Mouse (Mus musculus) embryonic facial prominence, embryonic 15.5 days (tissue): ENCODE data around the gene Nup188. TPM values are rescaled to one million over a fixed set of nuclear protein-coding genes. Genes with fewer than 3 reads are reported as not detected.
A peak's percentile ranks its signal among the peaks of the same experiment; 100 is the strongest.

ENCODE experiments used
- ATAC-seq: fragments of 200-750 bp; cut with Nextera tagmentation; 2 replicates; pipeline ENCODE4 v1.8.0; 2017; ENCODE audit warnings: low read depth, moderate TSS enrichment; ENCODE audit not compliant: insufficient number of reproducible peaks, low FRiP score, low TSS enrichment
- H3K27ac ChIP-seq: fragments of 300-500 bp; sonication (generic); replicated peaks from 2 replicates; pipeline ENCODE4 v1.5.1; 2015; ENCODE audit warnings: mild to moderate bottlenecking, inconsistent platforms
- H3K27me3 ChIP-seq: fragments of 300-500 bp; sonication (generic); 2 replicates; pipeline ENCODE4 v1.6.1; 2015; ENCODE audit warnings: inconsistent platforms
- H3K36me3 ChIP-seq: fragments of 300-500 bp; sonication (generic); 2 replicates; pipeline ENCODE4 v1.6.1; 2015; ENCODE audit warnings: mild to moderate bottlenecking, inconsistent platforms
- H3K4me1 ChIP-seq: fragments of 300-500 bp; sonication (generic); 2 replicates; pipeline ENCODE4 v1.6.1; 2015; ENCODE audit warnings: inconsistent platforms
- H3K4me2 ChIP-seq: fragments of 300-500 bp; sonication (generic); replicated peaks from 2 replicates; pipeline ENCODE4 v1.6.1; 2015; ENCODE audit warnings: mild to moderate bottlenecking, inconsistent platforms
- H3K4me3 ChIP-seq: fragments of 300-500 bp; sonication (generic); replicated peaks from 2 replicates; pipeline ENCODE4 v1.5.1; 2015; ENCODE audit warnings: mild to moderate bottlenecking, inconsistent platforms
- H3K9ac ChIP-seq: fragments of 300-500 bp; sonication (generic); 2 replicates; pipeline ENCODE4 v1.6.1; 2015; ENCODE audit warnings: inconsistent platforms
- H3K9me3 ChIP-seq: fragments of 300-500 bp; sonication (generic); replicated peaks from 2 replicates; pipeline ENCODE4 v1.6.1; 2016; ENCODE audit warnings: inconsistent platforms
- WGBS: fragments of 180-500 bp; shearing (Covaris S2); methylation state at CpG from one replicate; pipeline ENCODE4 v1.1.7; 2015; 5-methylcytosine and 5-hydroxymethylcytosine counted together
- polyA plus RNA-seq: library from polyadenylated mRNA; unstranded; fragments of >200 nt; fragmentation: Nextera tagmentation; extraction: Ambion mirVana; gene quantifications from 2 replicates; pipeline ENCODE4 v1.2.1, GENCODE M21; 2015

Nup188 gene
- polyA plus RNA-seq, 1 experiment from 2014 or later, result 34.3 TPM

GRCm38 (mm10) chr2:30336174-30336915, 50.1 kb downstream of the Nup188 start:
- Histone ChIP-seq H3K27ac (no peak overlapping the region), H3K4me2 (no peak overlapping the region), H3K9ac (no peak overlapping the region), H3K9me3 (no peaks in the 10 kb centered on the region), H3K27me3 (no peaks in the 10 kb centered on the region), H3K4me1 (no peaks in the 10 kb centered on the region), H3K36me3 (peaks cover 97% of the 10 kb centered on the region), H3K4me3 (no peak overlapping the region)
- ATAC-seq, result no peak
- 81% methylated on average over 16 of the region's 16 CpGs for WGBS

GRCm38 (mm10) chr2:30337179-30337578, 51.0 kb downstream of the Nup188 start:
- WGBS, result 87% methylated on average over 12 of the region's 12 CpGs
- Histone ChIP-seq H3K27ac (no peak overlapping the region), H3K4me2 (no peak overlapping the region), H3K4me1 (no peaks in the 10 kb centered on the region), H3K9ac (no peak overlapping the region), H3K36me3 (peaks cover 97% of the 10 kb centered on the region), H3K27me3 (no peaks in the 10 kb centered on the region), H3K4me3 (no peak overlapping the region), H3K9me3 (no peaks in the 10 kb centered on the region)
- no peak for ATAC-seq

GRCm38 (mm10) chr2:30342061-30342460, 55.9 kb downstream of the Nup188 start:
- Histone ChIP-seq H3K4me1 (no peaks in the 10 kb centered on the region), H3K4me2 (no peak overlapping the region), H3K9ac (no peak overlapping the region), H3K36me3 (peaks cover 97% of the 10 kb centered on the region), H3K9me3 (no peaks in the 10 kb centered on the region), H3K27ac (no peak overlapping the region), H3K27me3 (no peaks in the 10 kb centered on the region), H3K4me3 (no peak overlapping the region)
- WGBS, result 99% methylated on average over 3 of the region's 3 CpGs
- no peak for ATAC-seq

- 96% methylated on average over 7 of the region's 7 CpGs for WGBS
These were observed 56.3 kb downstream of the Nup188 start for GRCm38 (mm10) chr2:30342544-30342943.

GRCm38 (mm10) chr2:30343601-30344137, 57.5 kb downstream of the Nup188 start:
- Histone ChIP-seq H3K27ac (peak overlapping the region; percentile 39; the same call in 1 of the 2 replicates), H3K4me2 (no peak overlapping the region), H3K9me3 (no peaks in the 10 kb centered on the region), H3K36me3 (peaks cover 98% of the 10 kb centered on the region), H3K9ac (no peak overlapping the region), H3K4me3 (no peak overlapping the region), H3K4me1 (no peaks in the 10 kb centered on the region), H3K27me3 (no peaks in the 10 kb centered on the region)
- 78% methylated on average over 14 of the region's 14 CpGs for WGBS
- ATAC-seq, result no peak

More at GRCm38 (mm10) chr2:30342544-30342943, 56.3 kb downstream of the Nup188 start:
- Histone ChIP-seq H3K4me3 (no peak overlapping the region), H3K4me2 (no peak overlapping the region), H3K27ac (no peak overlapping the region), H3K9ac (no peak overlapping the region), H3K4me1 (no peaks in the 10 kb centered on the region), H3K36me3 (peaks cover 97% of the 10 kb centered on the region), H3K27me3 (no peaks in the 10 kb centered on the region), H3K9me3 (no peaks in the 10 kb centered on the region)
- no peak for ATAC-seq

- H3K4me3 ChIP-seq, result no peak overlapping the region
- WGBS, result 87% methylated on average over 7 of the region's 7 CpGs
- H3K36me3 ChIP-seq, result peaks cover 98% of the 10 kb centered on the region
- no peaks in the 10 kb centered on the region for H3K27me3 ChIP-seq
- no peak for ATAC-seq
- no peak overlapping the region for H3K9ac ChIP-seq
- no peaks in the 10 kb centered on the region for H3K9me3 ChIP-seq
- H3K4me2 ChIP-seq, result no peak overlapping the region
- H3K27ac ChIP-seq, result no peak overlapping the region
- H3K4me1 ChIP-seq, result no peaks in the 10 kb centered on the region
These were observed 59.9 kb downstream of the Nup188 start for GRCm38 (mm10) chr2:30345971-30346676.

- no peak for ATAC-seq
- WGBS, result 80% methylated on average over 6 of the region's 6 CpGs
- Histone ChIP-seq H3K36me3 (peaks cover 90% of the 10 kb centered on the region), H3K9me3 (no peaks in the 10 kb centered on the region), H3K4me1 (no peaks in the 10 kb centered on the region), H3K27ac (no peak overlapping the region), H3K9ac (no peak overlapping the region), H3K4me2 (no peak overlapping the region), H3K27me3 (no peaks in the 10 kb centered on the region), H3K4me3 (no peak overlapping the region)
These were observed 63.0 kb downstream of the Nup188 start for GRCm38 (mm10) chr2:30349196-30349595.

GRCm38 (mm10) chr2:30351149-30351548, 65.0 kb downstream of the Nup188 start:
- H3K4me2 ChIP-seq, result no peak overlapping the region
- ATAC-seq, result no peak
- peaks cover 4% of the 10 kb centered on the region; the same call in 1 of the 2 replicates for H3K4me1 ChIP-seq
- no peaks in the 10 kb centered on the region for H3K9me3 ChIP-seq
- H3K27ac ChIP-seq, result no peak overlapping the region
- WGBS, result 63% methylated on average over 2 of the region's 2 CpGs
- peaks cover 79% of the 10 kb centered on the region for H3K36me3 ChIP-seq
- H3K9ac ChIP-seq, result no peak overlapping the region
- H3K4me3 ChIP-seq, result no peak overlapping the region
- H3K27me3 ChIP-seq, result no peaks in the 10 kb centered on the region

GRCm38 (mm10) chr2:30355861-30356260, 69.7 kb downstream of the Nup188 start:
- 62% methylated on average over 4 of the region's 4 CpGs for WGBS
- no peak for ATAC-seq
- no peak overlapping the region for H3K27ac ChIP-seq

GRCm38 (mm10) chr2:30356266-30356665, 70.1 kb downstream of the Nup188 start:
- H3K4me2 ChIP-seq, result no peak overlapping the region
- WGBS, result 44% methylated on average over 4 of the region's 4 CpGs
- H3K4me1 ChIP-seq, result peaks cover 34% of the 10 kb centered on the region
- H3K9me3 ChIP-seq, result no peaks in the 10 kb centered on the region
- no peak for ATAC-seq
- no peak overlapping the region for H3K9ac ChIP-seq
- no peaks in the 10 kb centered on the region for H3K27me3 ChIP-seq
- no peak overlapping the region for H3K4me3 ChIP-seq
- peaks cover 30% of the 10 kb centered on the region for H3K36me3 ChIP-seq
- H3K27ac ChIP-seq, result no peak overlapping the region; the same call in 1 of the 2 replicates

More at GRCm38 (mm10) chr2:30355861-30356260, 69.7 kb downstream of the Nup188 start:
- no peak overlapping the region for H3K9ac ChIP-seq
- H3K36me3 ChIP-seq, result peaks cover 34% of the 10 kb centered on the region
- no peak overlapping the region for H3K4me2 ChIP-seq
- no peaks in the 10 kb centered on the region for H3K9me3 ChIP-seq
- no peak overlapping the region for H3K4me3 ChIP-seq
- H3K27me3 ChIP-seq, result no peaks in the 10 kb centered on the region
- H3K4me1 ChIP-seq, result peaks cover 34% of the 10 kb centered on the region

GRCm38 (mm10) chr2:30356906-30357305, 70.7 kb downstream of the Nup188 start:
- WGBS, result 67% methylated on average over 9 of the region's 9 CpGs
- H3K27me3 ChIP-seq, result no peaks in the 10 kb centered on the region
- H3K9ac ChIP-seq, result 0 out of 2 replicates have a peak overlapping the region, but pooled peaks have one; percentile 10
- H3K36me3 ChIP-seq, result peaks cover 30% of the 10 kb centered on the region
- peaks cover 34% of the 10 kb centered on the region for H3K4me1 ChIP-seq
- peak overlapping the region; percentile 65; the same call in 1 of the 2 replicates for H3K27ac ChIP-seq
- H3K4me2 ChIP-seq, result no peak overlapping the region
- no peak for ATAC-seq
- no peak overlapping the region for H3K4me3 ChIP-seq
- H3K9me3 ChIP-seq, result no peaks in the 10 kb centered on the region
